Mouse (Mus musculus) layer of hippocampus, postnatal 25 days (tissue): ENCODE measurements around the gene Tfap2e. TPM values are rescaled to one million over a fixed set of nuclear protein-coding genes. Genes with fewer than 3 reads are reported as not detected.

ENCODE experiments used
- DNase-seq, 2 experiments: peaks; one replicate each; pipeline ENCODE4 v3.0.0; 2022; ENCODE audit warnings: mixed read lengths in 2 of 2, low spot score in 1 of 2; ENCODE audit errors: extremely low spot score in 1 of 2
- total RNA-seq, 2 experiments: library from RNA; stranded (reverse); gene quantifications; 2 replicates each; pipeline ENCODE4 v1.2.3; 2021

Tfap2e gene
- total RNA-seq, 2 experiments from 2014 or later = not detected

DNA sequence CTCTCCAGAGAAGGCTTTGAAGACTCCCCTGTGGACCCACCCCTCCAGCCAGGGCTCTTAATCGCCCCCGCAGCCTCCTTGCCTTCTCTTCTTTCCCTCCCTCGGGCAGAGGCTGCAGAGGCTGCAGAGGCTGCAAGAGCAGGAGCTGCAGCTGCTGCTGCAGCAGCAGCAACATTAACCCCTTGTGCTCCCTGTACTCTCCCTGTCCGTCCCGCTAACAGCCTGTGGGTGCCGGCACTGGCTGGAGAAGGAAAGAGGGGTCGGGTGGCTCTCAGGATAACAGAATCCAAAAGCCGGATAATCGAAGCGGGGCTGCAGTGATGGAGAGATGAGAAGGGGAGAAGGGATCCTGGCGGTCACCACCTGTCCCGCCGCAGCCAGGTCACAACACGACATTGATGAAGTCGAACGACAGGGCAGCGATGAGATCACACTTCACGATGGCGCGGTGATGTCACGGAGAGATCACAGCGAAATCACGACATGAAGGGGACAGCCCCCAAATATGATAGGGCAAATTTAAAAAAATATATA, 16.6 kb upstream of the Tfap2e start:
- peak in 1 of 2 experiments; percentile 24 for DNase-seq

DNA sequence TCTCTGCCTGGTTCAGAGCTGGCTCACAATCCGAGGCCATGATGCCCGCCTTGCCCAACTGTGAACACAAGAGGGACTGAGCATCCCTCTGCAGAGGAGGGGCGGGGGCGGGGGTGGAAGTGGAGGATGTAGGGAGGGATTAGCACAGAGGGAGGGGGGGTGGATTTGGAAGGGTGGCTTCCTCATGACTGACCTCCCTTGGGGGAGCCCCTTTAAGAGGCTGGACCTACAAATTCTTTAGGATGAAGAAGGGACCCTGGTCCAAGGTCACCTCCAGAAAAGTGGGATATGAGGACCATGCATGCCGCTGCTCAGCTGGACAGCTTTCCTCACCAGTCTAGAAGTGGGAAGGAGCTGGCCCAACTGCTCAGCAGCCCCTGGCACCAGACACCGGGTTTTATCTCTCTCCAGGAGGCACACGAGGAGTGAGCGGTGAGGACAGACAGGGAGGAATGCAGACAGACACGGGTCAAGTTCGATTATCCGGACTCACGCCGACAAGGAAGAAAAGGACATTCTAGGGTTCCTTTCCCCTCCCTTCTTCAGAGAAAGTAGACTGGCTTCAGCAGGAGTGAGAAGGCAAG, 16.1 kb upstream of the Tfap2e start:
- peak in 1 of 2 experiments; percentile 38 for DNase-seq

DNA sequence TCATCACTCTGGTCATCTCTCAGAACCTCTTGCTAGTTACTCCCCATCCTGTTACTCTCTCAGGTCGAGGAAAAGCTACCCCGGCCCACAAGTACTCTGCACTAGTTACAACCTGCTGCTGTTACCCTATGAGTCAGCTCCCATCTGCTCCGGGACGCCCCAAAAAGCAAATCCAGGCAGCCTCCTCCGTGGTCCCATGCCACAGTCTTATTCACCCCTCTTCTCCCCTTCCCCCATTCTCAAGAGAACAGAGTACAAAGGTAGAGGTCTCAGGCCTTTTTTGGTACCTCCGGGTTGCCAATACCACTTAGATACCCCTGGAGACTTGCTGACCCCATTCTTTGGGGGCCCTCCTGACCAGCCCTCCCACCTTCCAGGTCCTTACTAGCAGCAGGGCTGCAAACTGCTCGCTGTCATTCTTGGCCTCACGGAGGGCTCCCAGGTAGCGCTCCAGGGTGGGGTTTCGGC, 15.6 kb upstream of the Tfap2e start:
- no peak for DNase-seq

DNA sequence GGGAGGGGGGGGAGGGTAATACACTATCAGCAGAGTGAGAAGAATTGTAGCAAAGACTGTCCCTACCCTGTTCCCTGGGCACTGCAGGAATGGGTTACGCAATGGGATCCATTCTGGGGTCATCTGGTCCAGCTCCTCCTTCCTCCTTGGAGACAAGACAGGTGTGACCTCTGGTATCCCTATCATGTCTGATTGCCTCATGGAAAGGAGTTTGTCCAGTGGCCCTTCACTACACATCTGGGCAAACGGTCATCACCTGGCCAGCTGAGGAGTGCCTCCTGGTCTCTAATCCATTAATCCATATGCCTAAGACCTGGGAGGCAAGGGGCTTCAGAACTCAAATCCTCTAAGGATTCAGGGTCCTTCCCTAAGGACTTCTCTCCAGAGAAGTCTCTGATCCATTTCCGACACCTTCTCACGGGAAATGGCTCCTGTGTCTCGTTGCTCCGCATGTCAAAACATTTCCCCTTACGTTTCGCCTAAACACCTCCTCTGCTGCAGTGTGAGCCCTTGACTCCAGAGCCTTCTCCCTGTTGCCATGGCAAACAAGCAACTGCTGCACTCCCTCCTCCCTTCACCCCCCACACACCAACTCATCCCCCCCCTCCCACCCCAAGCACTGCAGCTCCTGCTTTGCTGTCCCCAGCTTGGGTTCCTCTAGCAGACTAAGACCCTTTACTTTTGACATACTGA, 15.0 kb upstream of the Tfap2e start:
- DNase-seq = no peak

DNA sequence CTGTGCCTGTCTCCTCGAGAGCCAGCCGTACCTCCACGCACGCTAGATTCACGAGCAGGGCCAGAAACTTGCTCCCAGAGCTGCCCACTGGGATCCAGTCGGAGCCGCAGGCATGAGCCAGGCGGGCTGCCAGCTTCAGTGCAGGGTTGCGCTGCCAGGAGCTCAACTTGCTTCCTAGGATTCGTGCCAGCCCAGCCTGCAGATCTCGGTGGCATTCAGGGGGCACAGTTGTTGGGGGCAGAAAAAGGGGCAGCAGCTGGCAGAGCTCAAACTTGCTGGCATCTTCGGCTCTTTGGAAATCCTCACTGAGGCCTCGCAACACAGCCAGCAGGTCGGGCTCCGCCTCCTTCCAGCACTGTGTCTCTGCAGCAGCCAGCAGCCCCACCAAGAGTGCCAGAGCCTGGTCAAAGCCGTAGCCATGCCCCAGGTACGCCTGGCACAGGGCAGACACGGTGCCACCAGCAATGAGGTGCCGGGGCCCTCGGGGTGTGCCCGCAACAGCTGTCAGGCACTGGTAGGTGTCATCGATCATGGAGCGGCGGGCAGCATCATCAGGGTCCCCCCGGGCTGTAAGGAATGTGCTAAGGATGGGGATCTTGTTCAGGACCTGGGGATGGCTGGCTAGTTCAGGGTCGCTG, 14.1 kb upstream of the Tfap2e start:
- DNase-seq = peak in 1 of 2 experiments; percentile 77

DNA sequence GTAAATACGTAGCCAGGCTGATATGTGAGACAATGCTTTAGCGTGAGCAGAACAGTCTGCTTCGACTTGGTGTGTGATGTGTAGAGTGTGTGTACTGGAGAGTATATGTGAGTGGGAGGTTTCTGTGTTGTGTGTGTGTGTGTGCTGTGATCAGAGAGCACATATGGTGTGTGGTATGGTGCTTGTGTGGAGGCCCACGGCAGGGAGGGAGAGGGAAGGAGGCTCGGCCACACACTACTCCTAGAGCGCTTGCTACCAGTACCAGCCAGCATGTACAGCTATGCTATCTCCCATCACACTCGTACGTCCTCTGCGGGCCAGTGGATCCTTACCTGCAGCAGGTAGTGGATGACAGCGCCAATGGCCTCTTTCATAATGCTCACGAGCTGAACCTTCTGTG, 13.5 kb upstream of the Tfap2e start:
- DNase-seq = no peak

DNA sequence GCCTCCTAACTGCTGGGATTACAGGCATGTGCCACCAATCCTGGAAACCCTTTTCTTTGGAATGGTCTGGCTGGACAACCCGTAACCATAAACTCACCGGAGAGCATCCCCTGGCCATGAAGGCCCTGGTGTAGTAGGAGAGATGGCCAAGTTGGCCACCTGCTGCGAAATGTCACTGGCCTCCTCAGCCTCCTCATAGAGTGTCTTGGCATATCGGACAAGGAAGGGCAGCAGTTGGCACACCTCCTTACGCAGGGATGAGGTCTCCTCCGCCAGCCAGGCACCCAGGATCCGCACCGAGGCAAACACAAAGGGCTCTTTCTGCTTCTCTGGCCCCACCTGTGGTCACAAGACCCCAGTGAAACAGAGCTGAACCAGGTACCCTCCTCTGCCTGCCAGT, 12.3 kb upstream of the Tfap2e start:
- no peak for DNase-seq

DNA sequence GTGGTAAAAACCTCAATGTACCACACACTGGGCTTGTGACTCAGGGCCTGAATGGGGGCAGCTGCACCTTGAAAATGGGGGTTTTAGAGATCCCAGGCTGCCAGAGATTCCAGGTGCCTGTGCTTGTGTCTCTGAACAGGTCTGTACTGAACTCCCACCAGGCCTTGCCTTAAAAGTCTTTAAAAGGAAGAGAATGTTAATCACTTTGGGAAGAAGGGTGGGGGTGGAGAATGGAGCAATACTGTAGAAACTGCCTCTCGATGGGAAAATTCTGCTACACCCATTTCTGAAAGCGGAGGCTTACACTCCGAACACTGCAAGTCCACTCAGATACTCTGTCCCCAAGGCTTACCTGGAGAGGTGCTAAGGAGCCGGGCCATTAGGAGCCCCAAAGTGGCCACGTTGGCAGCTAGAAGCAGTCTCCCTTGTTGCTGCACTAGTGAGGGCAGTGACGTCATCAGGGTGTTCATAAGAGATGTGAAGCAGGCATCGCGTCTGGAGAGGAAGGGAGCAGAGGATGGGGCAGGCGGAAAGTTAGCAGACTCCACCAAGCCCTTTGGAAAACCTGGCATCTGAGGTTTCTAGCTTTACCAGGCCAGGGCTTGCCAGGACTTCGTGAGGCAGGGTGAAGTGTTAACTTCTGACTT, 10.3 kb upstream of the Tfap2e start:
- no peak for DNase-seq

DNA sequence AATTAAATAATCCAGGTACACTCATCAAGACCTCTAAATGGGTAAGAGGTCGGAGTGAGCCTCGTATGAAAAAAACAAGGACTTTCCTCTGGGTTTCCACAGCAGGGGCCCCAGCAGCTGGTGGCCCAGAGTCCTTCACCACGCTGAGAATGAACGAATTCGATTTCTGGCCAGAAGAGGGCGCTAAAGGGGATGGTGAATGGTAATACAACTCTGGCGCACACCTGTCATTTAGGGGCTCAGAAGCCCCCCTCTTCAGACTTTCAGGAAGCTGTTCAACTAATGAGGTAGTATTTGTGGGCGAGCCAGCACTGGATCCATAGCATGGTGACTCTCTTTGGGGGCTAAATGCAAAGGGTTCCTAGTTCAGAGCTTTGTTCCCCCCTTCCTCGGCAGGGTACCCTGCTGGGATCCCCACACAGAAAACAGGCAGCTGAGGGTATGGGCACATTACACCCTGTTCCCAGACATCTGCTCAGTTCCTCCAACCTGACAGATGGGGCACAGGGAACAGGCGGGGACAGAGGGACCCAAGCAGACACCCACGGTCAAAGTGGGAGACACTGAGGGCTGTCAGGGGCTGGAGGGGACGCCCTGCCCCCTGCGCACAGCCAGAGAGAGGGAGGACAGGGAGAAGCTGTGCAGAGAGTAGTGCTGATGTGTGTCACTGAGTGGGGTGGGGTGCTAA, 9.6 kb upstream of the Tfap2e start:
- DNase-seq = peak in 1 of 2 experiments; percentile 75

DNA sequence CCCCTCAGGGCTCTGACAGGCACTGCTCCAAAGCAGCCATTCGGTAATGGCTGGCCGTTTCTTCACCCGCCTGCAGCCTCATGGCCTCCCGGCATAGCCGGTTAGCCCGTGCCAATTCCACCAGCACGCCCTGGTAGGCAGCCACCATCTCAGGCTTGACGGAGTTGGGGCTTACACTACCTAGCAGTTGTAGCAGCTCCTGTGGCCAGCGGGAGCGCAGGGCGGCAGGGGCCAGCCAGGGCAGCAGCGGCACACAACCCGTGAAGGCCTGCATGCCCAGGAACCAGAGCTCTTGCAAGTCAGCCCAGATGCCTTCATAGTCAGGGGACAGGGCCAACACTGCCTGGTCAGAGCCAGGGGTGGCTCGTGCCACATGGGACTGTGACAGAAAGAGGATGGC, 8.8 kb upstream of the Tfap2e start:
- no peak for DNase-seq

DNA sequence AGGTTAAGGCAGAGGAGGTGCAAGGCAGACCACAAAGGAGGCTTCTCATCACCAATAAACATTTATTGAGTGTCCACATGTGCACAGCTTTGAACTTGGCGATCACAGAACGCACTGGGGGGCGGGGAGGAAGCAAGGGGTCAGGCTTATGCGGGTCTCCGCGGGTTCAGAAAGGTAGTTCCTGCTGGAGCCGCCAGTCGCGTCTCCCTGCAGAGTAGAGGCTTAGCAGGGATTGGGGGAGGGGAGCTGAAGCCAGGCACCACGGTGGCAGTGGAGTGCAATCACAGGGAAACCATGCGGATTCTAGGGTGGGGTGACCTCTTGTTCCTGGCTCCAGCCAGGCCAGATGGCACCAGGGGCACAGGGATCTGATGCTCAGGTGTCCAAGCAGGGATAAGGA, 7.7 kb upstream of the Tfap2e start:
- no peak for DNase-seq

DNA sequence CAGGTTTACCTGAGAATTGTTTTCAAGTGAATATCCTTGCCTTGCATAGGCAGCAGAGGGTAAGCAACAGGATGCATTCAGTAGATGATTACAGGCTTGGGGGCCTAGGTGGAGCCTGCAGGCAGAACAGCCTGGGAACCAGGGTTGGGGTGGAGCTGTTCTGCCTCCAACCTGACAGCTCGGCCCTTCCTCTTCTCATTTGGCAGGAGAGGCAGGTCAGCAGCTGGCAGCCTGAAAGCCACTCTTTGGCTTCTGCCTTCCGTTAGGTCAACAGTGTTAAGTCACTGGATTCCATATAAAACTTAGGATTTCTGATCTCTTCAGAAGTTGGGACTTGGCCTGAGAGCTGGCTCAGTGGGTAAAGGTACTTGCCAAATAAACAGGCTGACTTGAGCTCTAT, 6.9 kb upstream of the Tfap2e start:
- no peak for DNase-seq

DNA sequence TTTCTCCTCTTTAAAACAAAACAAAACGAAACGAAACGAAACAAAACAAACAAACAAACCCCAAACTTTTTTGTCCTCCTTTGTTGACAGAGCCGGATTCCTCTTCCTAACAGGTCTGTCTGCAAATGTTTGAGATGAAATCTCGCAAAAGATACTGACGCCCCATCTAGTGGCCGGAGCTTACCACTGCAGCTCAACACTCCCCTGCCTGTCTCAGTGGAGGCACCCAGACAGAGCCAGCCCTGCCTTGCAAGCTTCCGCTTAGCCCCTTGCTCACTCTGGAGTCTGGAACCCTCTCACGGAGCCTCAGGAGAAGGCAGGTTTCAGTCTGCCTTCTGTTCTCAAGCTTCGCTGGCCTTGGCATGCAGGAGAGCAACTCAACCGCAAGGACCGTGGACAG, 5.4 kb upstream of the Tfap2e start:
- DNase-seq = peak; percentile 77 to 88

DNA sequence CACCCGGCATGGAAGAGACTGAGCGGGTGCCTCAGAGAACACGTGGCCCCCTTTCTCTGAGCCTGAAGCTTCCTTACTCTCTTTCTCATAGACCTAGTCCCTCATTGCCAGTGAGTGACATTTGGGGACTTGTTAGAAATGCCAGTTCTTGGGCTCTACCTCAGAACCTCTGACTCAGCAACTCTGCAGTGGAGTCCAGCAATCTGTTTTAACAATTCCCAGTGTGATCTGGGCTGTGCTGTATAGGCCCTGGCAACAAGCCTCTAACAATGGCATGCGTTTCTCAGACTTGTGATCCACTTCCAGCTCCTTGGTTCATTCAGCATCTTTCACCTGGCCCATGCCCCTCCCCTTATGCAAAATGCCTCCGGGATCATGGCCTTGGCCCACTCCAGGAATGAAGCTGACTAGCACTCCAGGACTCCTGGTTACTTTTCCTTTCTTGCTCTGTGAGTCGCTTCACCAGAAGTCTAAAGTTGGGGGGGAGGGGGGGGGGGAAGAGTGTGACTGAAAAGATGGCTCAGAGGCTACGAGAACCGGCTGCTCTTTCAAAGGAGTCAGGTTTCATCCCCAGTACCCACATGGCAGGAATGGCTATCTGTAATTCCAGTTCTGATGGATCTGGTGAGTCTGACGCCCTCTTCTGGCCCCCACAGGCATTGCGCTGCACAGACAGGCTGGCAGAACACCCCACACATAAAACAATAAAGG, 4.1 kb upstream of the Tfap2e start:
- no peak for DNase-seq

DNA sequence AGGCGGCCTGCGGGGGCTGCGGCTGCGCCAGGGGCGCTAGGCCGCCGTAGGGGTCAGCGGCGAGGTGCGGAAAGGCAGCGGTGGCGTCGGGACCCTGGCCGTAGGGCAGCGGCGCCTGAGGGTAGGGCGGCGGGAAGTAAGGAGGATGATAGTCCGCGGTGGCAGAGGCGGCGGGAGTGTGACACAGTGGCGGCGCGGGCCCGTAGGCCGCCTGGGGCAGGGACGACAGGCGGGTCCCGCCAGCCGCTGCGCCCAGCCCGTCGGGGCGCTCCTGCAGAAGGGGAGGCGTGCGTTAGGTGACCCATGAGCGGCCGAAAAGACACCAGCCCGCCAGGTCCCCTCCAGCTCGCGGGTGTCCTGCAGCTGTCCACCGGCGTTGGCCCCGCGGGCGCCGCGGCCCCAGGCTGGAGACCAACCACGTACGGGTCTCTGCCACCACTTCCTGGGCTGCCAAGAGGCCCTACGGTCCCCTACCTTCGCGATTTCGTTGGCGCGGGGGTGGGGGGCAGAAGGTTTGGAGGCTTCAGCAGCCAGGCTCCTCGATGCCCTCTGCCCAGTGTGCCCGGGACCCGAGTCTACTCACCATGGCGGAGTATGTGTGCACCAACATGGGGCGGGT, 549 bp downstream of the Tfap2e start:
- DNase-seq = no peak

DNA sequence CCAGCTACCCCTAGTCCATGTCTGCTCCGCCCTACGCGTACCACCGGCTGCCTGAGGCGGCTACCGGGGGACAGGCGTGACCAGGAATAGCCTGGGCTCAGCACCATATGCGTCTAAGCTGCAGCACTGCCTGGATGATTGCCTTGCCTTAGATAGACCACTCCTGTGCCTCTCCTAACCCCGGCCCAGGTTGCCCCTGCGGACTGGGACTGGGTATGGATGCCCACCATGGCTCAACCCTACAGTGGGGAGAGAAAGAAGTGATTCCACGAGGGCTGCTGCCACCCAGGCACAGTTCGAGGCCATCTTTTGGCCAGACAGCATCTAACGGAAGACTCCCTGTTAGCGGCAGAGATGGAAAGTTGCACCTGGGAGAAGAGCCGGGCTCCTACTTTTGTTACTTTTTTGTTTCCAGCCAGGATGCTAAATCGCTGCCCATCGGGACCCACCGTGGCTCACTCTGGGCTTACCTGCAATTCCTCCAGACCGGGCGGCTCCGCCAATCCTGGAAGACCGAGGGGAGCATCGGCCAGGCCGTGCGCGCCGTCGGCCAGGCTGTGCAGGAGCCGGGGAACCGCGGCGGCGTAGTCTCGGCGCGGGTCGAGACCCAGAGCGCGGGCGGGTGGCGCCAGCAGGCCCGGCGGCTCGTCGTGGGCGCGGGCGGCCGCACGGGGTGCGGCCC, 1.2 kb downstream of the Tfap2e start:
- no peak for DNase-seq

DNA sequence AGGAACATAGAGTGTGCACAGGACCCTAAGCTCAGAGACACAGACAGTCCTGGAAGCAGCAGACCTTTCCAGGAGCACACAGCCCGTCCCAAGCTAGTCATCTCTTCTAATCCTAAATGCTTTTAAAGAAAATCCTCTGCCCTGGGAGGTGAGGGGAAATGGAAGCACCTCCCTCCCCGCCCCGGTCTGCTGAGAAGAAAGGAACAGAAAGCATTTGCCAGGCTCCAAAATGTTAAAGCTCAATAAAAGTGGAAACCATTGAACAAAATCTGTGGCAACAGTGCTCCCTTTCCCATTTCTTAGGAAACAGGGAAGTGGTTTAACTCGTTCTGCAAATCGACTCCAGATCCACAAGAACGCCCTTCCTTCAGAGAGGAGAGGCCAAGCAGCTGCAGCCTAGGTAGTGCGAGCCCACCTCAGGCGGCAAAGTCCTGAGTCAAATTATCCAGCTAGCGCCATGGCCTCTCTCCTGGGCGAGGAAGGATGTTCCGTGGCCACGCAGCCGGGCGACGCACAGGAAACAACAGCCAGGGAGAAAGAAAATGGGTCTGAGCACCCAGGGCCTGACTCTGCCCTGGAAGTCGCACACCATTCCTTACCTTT, 1.9 kb downstream of the Tfap2e start:
- no peak for DNase-seq

DNA sequence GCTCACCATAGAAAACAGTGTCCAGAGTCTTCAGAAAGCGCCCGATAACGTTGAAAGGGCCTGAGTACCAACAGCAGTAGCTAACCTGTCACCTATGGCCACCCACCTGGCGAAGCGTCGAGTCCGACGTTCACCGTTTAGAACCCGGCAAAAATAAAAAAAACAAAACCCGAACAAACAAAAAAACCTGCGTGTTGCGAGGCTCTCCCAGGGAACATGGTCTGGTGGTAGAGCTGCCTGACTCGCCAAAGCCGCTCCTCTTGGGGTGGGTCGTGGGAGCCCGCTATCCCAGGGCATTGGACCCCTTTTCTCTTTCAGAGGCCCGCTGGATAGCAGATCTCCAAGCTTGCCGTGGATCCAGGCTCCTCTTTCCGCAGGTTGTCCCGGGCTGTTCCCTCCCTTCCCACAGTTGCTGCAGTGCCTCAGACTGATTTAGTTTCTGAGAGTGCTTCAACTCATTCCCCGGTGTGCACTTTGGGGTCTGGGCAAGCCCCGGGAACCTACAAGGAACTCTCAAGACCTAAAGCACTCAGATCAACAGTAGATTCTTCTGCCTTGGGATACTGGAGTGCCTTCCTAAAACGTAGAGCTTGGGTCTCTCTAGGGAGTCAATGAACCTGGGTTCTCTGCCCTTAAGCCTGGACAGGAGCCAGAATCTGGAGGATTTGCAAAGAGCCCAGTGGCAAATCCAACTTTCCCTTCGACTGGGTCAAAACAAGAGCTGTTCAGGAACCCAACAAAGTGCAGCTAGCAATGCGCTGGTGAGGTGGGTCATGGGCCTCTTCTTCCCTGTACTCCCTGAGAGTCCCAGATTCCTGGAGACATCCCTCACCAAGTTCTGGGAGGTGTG, 3.3 kb downstream of the Tfap2e start:
- no peak for DNase-seq
